Comparison of ENCODE assay signal across 29 mouse cellular contexts in the genomic region with DNA sequence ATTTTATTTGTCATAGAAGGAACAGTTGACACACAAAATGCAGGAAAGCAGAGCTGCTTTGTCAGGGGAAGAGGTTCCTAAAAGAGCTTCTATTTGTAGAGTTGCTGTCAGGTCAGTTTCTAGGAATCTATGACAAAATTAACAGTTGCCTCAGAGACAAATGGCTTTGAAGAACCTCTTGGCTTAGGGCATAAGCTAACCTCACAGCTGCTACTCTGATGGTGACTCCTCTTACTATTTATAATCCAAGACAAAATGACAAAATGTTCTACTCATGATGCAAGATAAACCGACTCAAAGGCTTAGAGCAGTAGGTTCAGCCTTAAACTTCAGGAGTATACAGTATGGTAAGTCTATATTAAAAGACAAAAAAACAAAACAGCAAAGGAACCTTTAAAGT. TPM values are rescaled to one million over a fixed set of nuclear protein-coding genes. Genes with fewer than 3 reads are reported as not detected.
DNase-seq lines count a peak whose midpoint lies in the region; ATAC-seq lines count a peak whose summit lies in the region.
"Had no signal": no experiment of that assay in that cellular context is flagged by ENCODE, and none has a peak within 500 bp of the region (broad histone marks: within the 10 kb centered on the region; RNA-seq: fewer than 3 reads in every experiment).

No protein-coding gene starts in this region.

- H3K9me3 ChIP-seq in heart, embryonic 15.5 days (replicated peaks) = no peaks in the 10 kb centered on the region
- H3K9me3 ChIP-seq in heart, embryonic 10.5 days = no peaks in the 10 kb centered on the region
- no peaks in the 10 kb centered on the region for H3K9me3 ChIP-seq in heart, embryonic 16.5 days (replicated peaks; ENCODE audit: control insufficient read depth, low read length)
- H3K9me3 ChIP-seq: hindbrain, embryonic 13.5 days; limb, embryonic 10.5 days; limb, embryonic 15.5 days; liver, embryonic 13.5 days; midbrain, embryonic 12.5 days; neural tube, embryonic 13.5 days had no signal

- no peaks in the 10 kb centered on the region for H3K27me3 ChIP-seq in heart, embryonic 15.5 days
- no peaks in the 10 kb centered on the region for H3K27me3 ChIP-seq in heart, embryonic 10.5 days (ENCODE audit: insufficient read depth, poor library complexity, severe bottlenecking)
- no peaks in the 10 kb centered on the region for H3K27me3 ChIP-seq in heart, embryonic 16.5 days (ENCODE audit: control insufficient read depth, insufficient read depth, low read length)
- H3K27me3 ChIP-seq: hindbrain, embryonic 13.5 days; limb, embryonic 15.5 days; liver, embryonic 13.5 days; midbrain, embryonic 12.5 days; neural tube, embryonic 13.5 days had no signal

- peak overlapping the region; percentile 40 for H3K27ac ChIP-seq in heart, embryonic 15.5 days
- H3K27ac ChIP-seq in heart, embryonic 10.5 days = no peak overlapping the region
- peak overlapping the region; percentile 48 for H3K27ac ChIP-seq in heart, embryonic 16.5 days (ENCODE audit: low read length)
- H3K27ac ChIP-seq: hindbrain, embryonic 13.5 days; kidney, postnatal 0 days; limb, embryonic 10.5 days; limb, embryonic 15.5 days; liver, embryonic 13.5 days; midbrain, embryonic 12.5 days; neural tube, embryonic 13.5 days had no signal

- H3K4me2 ChIP-seq in heart, embryonic 15.5 days = no peak overlapping the region
- no peak overlapping the region for H3K4me2 ChIP-seq in heart, embryonic 16.5 days (ENCODE audit: low read depth, low read length)
- H3K4me2 ChIP-seq: hindbrain, embryonic 13.5 days; limb, embryonic 15.5 days; liver, embryonic 13.5 days; midbrain, embryonic 12.5 days; neural tube, embryonic 13.5 days had no signal

- H3K9ac ChIP-seq in heart, embryonic 15.5 days = no peak overlapping the region
- H3K9ac ChIP-seq in heart, embryonic 16.5 days (ENCODE audit: low read length) = no peak overlapping the region
- H3K9ac ChIP-seq: hindbrain, embryonic 13.5 days; limb, embryonic 15.5 days; liver, embryonic 13.5 days; midbrain, embryonic 12.5 days; neural tube, embryonic 13.5 days had no signal

- H3K4me1 ChIP-seq in heart, embryonic 15.5 days (replicated peaks) = peaks cover 34% of the 10 kb centered on the region
- H3K4me1 ChIP-seq in heart, embryonic 10.5 days = peaks cover 21% of the 10 kb centered on the region; the same call in 1 of the 2 replicates
- H3K4me1 ChIP-seq in heart, embryonic 16.5 days (ENCODE audit: control insufficient read depth, insufficient read depth, low read length) = peaks cover 27% of the 10 kb centered on the region

- no peaks in the 10 kb centered on the region; the same call in 1 of the 2 replicates for H3K36me3 ChIP-seq in heart, embryonic 15.5 days
- H3K36me3 ChIP-seq in heart, embryonic 10.5 days = 0 out of 2 replicates have a peak, but pooled peaks cover 2% of the 10 kb centered on the region
- H3K36me3 ChIP-seq in heart, embryonic 16.5 days (ENCODE audit: control insufficient read depth, insufficient read depth) = no peaks in the 10 kb centered on the region
- H3K36me3 ChIP-seq: limb, embryonic 15.5 days; liver, embryonic 13.5 days had no signal

- H3K4me3 ChIP-seq in heart, embryonic 15.5 days = no peak overlapping the region
- no peak overlapping the region for H3K4me3 ChIP-seq in heart, embryonic 10.5 days
- H3K4me3 ChIP-seq in heart, embryonic 16.5 days (ENCODE audit: low read length) = no peak overlapping the region
- H3K4me3 ChIP-seq: erythroblast, embryonic 14.5 days; hindbrain, embryonic 13.5 days; limb, embryonic 10.5 days; limb, embryonic 15.5 days; liver, embryonic 13.5 days; midbrain, embryonic 12.5 days; neural tube, embryonic 13.5 days had no signal

- DNase-seq in heart, adult 18-20 months = peak; percentile 39 to 54
- no peak for DNase-seq in heart, postnatal 4 days
- DNase-seq in heart, embryonic 10.5 days (ENCODE audit: low spot score) = no peak
- DNase-seq in kidney, postnatal 25 days = no peak
- DNase-seq in cerebellum, adult 11-12 months = no peak
- DNase-seq: adrenal gland, adult 2 months; adrenal gland, postnatal 36 days; B cell, adult 2 months; cerebellum, adult 2 months; cerebellum, postnatal 14 days; gastrocnemius, postnatal 14 days; kidney, adult 8-10 months; liver, embryonic 13.5 days; lung, adult 18-20 months; lung, postnatal 10 days; right cerebral cortex, postnatal 4 days; thymus, adult 2 months; thymus, postnatal 36 days had no signal

- WGBS in heart, embryonic 15.5 days = 51% methylated on average over 1 of the region's 1 CpGs
- 80% methylated on average over 1 of the region's 1 CpGs for WGBS in heart, embryonic 10.5 days
- 43% methylated on average over 1 of the region's 1 CpGs for WGBS in heart, embryonic 16.5 days

- ATAC-seq in heart, embryonic 15.5 days (replicated peaks; ENCODE audit: insufficient number of reproducible peaks, insufficient read depth, low FRiP score, low read depth) = no peak
- no peak for ATAC-seq in heart, embryonic 16.5 days (replicated peaks; ENCODE audit: extremely low read depth, insufficient read depth, low FRiP score)
- ATAC-seq: forebrain, embryonic 16.5 days; intestine, embryonic 16.5 days had no signal

RNA-seq across cellular contexts. Expression of gene Prepl, which starts 3.5 kb away (rescaled TPM):
- total RNA-seq in heart, adult 18-20 months (2021) = 100 to 1,000 TPM; 115 to 119 TPM
- total RNA-seq in heart, postnatal 4 days (2021) = 100 to 1,000 TPM; 117 to 118 TPM
- 23.5 and 28.7 TPM in 2 replicates for polyA plus RNA-seq in heart, embryonic 15.5 days (2015; fragmentation: Nextera tagmentation; extraction: Ambion mirVana)
- polyA plus RNA-seq in heart, embryonic 10.5 days (2016; fragmentation: Nextera tagmentation; extraction: Ambion mirVana) = 21.8 and 27.3 TPM in 2 replicates
- polyA plus RNA-seq in heart, embryonic 16.5 days (2015; fragmentation: Nextera tagmentation; extraction: Ambion mirVana) = 26.4 and 32.8 TPM in 2 replicates

RNA-seq across cellular contexts. Expression of gene Camkmt, which starts 3.9 kb away (rescaled TPM):
- total RNA-seq in heart, adult 18-20 months (2021) = 1 to 10 TPM; 2.2 to 3.3 TPM
- total RNA-seq in heart, postnatal 4 days (2021) = 1 to 10 TPM; 4.1 to 5.3 TPM
- polyA plus RNA-seq in heart, embryonic 15.5 days (2015; fragmentation: Nextera tagmentation; extraction: Ambion mirVana) = 5.0 and 7.0 TPM in 2 replicates
- 7.7 and 8.4 TPM in 2 replicates for polyA plus RNA-seq in heart, embryonic 10.5 days (2016; fragmentation: Nextera tagmentation; extraction: Ambion mirVana)
- 5.7 and 6.7 TPM in 2 replicates for polyA plus RNA-seq in heart, embryonic 16.5 days (2015; fragmentation: Nextera tagmentation; extraction: Ambion mirVana)

RNA-seq across cellular contexts. Expression of gene Slc3a1, which starts 58.3 kb away (rescaled TPM):
- total RNA-seq in heart, adult 18-20 months (2021) = not detected
- total RNA-seq in heart, postnatal 4 days (2021) = under 1 TPM; 0.16 to 0.26 TPM
- polyA plus RNA-seq in heart, embryonic 15.5 days (2015; fragmentation: Nextera tagmentation; extraction: Ambion mirVana) = 0.06 TPM in 1 of 2 replicates, not detected in the other
- polyA plus RNA-seq in heart, embryonic 10.5 days (2016; fragmentation: Nextera tagmentation; extraction: Ambion mirVana) = 0.09 and 0.33 TPM in 2 replicates
- polyA plus RNA-seq in heart, embryonic 16.5 days (2015; fragmentation: Nextera tagmentation; extraction: Ambion mirVana) = 0.22 and 0.26 TPM in 2 replicates
- total RNA-seq: gastrocnemius, postnatal 14 days had no signal
- polyA plus RNA-seq: erythroblast, embryonic 14.5 days had no signal

Comparison
In these comparisons a context has a peak if more than half of its experiments do, and no peak if none do; other contexts are left out.
1. DNase-seq: peak in heart, adult 18-20 months (2 of 2); none in heart, postnatal 4 days (single experiment), heart, embryonic 10.5 days (single experiment), kidney, postnatal 25 days (0 of 2) and cerebellum, adult 11-12 months (single experiment).